Mouse (Mus musculus) heart, postnatal 36 days (tissue): Measurements from ENCODE around the gene Clasp1. TPM values are rescaled to one million over a fixed set of nuclear protein-coding genes. Genes with fewer than 3 reads are reported as not detected.

Experiments
- DNase-seq, 2 experiments: peaks; one replicate each; pipeline ENCODE4 v3.0.0; 2021 to 2022
- intact Hi-C: fragments of 180-260 bp; cut with DNase I; formaldehyde crosslinking; loops from one replicate; pipeline ENCODE4 v1.15.1; 2025
- total RNA-seq, 2 experiments: library from RNA; stranded (reverse); gene quantifications; 2 replicates each; pipeline ENCODE4 v1.2.3; 2021

The Clasp1 gene
- total RNA-seq = 100 to 1,000 TPM; 268 to 335 TPM

DNA sequence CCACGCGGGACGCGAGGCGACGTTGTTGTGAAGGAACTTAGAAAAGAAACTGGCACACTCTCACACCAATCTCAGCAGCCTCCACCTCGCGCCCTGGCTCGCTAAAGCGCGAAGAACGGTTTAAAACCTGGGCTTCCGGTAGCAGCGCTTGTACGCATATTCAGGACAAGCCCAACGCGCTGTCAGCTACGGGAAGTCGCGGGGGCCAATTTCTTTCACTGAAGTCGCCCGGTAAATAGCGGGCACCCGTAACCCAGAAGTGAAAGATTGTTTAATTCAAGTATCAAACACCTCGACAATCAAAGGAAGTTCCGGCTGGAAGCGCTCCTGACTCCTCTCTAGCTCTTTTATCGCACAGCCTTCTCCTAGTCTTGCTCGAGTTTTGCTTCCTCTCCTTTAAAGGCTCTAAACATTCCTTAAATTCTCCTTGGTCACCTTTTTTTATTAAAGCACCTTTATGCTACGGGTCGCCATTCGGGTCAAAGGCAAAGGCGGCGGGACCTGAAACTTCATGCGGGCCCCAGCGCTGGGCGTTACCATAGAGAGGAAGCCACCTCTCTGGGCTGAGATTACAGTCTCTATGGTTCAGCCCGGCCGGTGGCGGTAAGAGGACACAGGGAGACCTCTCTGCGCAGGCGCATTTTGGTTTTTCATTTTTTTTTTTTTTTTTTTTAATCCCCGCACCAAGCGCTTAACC, at the start of gene Clasp1:
Gene Clasp1 (plus strand): TSS at position 302 of the 697 bp plus-strand sequence.
- peak; percentile 93 to 95 for DNase-seq
- intact Hi-C loops = loop anchor here (1.0 to 2.0 kb wide), 2 partner anchors 66 to 70 kb away; no protein-coding TSS in a partner anchor

DNA sequence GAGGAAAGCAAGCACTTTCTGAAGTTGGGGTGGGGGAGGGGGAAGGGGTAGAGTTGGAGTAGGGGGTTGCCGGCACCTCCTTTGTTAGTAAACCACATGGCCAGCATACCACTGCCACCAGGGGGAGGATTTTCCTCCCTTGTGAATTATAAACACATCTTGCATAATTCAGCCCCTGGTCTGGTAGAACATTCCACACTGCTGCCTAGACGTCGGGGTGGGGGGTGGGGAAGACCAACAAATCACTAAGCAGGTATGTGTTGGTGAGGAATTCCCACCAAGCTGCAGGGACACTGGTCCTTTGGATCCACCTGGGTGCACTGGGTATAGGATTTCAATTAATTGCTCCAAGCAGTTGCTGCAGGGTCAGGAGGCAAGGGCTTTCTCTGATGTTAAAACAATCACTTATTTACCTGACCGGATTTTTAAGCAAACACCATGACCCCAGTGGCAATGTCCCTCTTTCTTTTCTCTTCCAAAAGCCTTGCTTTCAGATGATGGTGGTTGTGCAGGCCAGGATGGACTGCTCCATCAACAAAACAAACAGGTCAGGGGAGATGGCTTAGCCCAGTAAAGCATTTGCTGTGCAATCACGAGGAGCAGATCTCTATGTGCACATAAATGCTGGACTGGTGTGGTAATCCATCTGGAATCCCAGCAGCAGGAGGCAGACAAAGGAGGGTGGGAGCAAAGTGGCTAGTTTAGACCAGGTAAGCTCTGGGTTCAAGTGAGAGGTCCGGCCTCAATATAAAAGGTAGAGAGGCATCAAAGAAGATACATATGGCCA, 45.0 kb upstream of the Clasp1 start:
- intact Hi-C loops = no loop called here
- DNase-seq = no peak

DNA sequence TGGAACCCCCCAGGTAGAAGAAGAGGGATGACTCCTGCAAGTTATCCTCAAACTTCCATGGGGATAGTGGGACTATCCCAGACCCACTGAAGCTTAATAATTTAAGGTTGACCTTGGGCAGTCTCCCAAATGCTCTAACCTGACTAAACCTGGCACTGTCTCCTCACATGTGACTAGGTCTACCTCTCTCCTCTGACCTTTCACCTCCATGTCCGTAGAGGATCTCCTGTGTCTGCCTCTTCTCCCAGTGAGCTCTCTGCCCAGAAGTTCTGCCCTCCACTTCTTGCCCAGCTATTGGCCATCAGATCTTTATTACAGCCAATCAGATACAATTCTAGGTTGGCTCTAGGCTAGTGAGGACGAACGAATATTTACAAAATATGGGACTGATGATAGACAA, 38.9 kb upstream of the Clasp1 start:
- intact Hi-C loops = no loop called here
- no peak for DNase-seq

DNA sequence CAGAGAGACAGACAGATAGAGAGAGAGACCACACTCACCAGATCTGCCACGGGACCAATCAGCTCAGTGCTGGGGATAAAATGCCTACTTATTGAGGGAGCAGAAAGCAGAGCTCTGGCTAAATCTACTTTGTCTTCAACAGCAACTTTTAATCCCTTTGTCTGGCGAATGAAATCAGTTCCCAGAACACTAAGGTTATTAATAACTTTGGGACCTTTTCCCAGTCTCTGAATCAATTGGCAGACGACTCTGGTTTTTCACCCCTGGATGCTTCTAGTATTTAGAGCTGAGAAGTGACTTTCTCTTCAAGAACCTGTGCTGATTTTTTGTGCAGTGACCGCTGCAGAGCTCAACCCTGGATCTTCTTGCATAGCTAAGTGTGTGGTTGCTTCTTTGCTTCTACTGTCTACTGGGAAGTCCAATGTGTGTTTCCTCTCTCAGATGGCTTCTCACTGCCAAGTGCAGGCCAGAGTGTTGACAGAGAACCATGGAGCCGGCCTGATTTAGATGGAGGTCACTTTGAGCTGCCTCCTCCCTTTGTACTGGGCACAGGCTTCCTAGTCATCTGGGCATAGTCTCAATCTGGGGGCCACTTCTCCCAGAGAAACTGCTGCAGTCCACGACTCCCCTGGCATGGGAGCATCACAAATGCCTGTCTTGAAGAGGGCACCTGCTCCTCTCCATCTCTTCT, 29.6 kb upstream of the Clasp1 start:
- intact Hi-C loops = no loop called here
- DNase-seq = peak; percentile 15 to 44

DNA sequence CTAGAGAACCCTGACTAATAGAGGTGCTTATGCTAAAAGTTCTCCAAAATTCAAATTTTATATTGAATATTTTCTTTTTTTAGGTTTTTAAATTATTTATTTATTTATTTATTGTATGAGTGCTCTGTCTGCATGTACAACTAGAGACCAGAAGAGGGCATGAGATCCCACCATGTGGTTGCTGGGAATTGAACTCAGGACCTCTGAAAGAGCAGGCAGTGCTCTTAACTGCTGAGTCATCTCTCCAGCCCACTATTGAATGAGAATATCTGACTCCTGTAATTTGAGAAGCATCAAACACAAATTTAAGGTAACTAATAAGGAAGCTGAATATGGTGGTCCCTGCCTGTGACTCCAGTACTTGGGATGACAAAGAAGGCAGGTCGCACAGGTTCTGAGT, 20.9 kb upstream of the Clasp1 start:
- no peak for DNase-seq
- intact Hi-C loops = loop anchor here (1.0 to 10.0 kb wide), 2 partner anchors 107 to 130 kb away; no protein-coding TSS in a partner anchor

DNA sequence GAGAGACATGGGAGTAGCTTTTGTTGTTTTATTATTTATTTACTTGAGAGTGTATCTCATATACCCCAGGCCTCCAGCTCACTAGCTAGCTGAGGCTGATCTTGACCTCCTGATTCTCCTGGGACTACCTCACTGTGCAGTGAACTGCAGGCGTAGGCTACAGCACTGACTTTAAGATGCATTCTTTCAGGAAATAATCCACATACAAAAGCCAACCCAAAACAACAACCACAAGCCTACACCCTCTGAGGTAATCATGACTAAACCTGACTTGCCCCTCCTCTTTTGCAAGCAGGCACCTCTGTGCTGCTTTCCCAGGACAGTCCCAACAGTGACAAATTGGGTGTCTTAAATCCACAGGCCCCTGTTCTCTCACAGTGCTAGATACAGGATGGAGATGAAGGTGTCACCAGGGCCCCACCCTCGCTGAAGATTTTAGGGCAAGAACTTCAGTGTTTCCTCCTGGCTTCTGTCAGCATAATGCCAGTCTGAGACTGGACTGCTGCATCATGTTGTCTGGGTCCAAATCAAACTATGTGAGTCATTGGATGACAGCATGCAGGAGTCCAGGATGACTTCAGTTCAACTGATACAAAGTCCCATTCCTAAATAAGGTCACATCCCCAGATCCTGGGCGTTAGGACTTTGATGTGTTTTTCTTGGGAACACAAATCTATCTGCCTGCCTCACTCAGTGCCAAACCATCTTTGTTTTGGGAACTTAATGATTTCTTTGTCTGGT, 20.0 kb upstream of the Clasp1 start:
- no peak for DNase-seq
- intact Hi-C loops = loop anchor here (10.0 kb wide), 1 partner anchor 106 kb away; no protein-coding TSS in a partner anchor

DNA sequence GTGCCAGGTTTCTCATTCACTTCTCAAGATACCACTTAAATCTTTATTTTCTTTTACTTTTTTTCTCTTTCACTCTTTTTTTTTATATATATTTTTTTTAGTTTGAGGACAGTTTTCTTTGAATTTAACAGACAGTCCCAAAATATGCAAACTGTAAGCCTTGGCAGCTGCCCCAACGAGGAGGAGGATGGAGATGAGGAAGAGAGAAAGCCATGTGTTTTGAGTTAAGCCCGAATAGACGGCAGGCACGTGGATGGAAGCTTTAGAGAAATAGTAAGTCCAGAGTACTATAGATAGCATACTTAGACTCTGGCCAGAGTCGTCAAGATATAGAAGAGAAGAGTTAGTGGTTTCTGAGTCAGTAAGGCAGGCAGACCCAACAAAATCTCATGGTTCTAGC, 11.1 kb upstream of the Clasp1 start:
- intact Hi-C loops = no loop called here
- no peak for DNase-seq

DNA sequence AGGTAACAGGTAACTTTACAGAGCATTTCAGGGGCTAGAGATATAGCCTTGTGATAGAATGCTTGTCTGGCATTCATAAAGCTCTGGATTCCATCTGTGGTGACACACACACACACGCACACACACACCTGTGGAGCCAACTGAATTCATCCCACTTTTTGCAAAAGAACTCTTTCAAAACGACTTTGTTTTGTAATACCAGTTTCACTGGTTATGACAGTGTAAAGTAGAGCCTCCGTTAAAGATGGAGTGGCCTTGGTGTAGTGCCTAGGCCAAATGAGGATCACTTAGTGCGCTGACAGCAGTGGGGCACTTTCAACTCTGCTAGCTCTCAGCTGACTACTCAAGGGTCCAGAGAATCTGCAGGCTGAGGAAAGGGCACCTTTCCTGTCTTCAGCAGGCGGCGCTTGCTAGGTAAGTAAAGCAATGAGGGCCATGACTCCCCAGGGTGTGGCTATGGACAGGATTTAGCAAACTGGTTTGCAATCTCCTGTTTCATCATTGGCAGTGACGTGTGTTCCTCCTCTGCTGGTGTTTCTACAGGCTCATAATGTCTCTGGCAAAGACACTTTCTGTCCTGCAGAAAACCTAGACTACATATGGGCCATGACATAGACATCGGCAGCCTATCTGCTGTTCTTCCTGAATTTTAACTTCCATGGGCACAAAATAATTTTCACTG, 8.6 kb upstream of the Clasp1 start:
- DNase-seq = no peak
- intact Hi-C loops = no loop called here

DNA sequence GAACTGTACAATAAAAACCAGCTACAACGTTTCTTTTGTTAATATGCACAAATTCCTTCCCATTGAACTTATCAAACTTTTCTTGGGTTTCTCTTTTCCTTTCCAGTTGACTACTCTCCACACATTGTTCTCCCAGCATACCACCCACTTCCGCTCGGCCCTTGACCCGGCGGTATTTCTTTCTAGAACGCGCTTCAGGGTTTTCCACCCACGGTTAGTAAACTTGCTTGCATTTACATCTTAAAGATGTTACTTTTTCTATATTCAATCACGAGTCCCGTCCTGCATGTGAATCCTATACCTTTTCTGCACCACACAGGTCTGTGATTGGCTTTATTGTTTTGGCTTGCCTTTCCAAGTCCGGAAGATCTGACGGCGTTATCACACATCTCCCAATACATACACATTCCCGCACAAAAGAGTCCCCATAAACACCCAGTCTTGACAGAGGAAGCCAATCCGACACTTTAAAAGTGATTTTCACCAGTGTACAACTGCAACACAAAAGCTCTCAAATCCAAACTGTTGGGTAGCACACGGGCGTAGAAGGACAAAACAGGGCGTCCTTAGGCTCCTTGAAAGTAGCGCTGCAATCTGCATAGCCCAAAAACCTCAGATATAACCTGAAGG, 616 bp upstream of the Clasp1 start:
- intact Hi-C loops = loop anchor here (2.0 kb wide), 1 partner anchor 65 kb away; no protein-coding TSS in a partner anchor
- peak; percentile 71 to 77 for DNase-seq

DNA sequence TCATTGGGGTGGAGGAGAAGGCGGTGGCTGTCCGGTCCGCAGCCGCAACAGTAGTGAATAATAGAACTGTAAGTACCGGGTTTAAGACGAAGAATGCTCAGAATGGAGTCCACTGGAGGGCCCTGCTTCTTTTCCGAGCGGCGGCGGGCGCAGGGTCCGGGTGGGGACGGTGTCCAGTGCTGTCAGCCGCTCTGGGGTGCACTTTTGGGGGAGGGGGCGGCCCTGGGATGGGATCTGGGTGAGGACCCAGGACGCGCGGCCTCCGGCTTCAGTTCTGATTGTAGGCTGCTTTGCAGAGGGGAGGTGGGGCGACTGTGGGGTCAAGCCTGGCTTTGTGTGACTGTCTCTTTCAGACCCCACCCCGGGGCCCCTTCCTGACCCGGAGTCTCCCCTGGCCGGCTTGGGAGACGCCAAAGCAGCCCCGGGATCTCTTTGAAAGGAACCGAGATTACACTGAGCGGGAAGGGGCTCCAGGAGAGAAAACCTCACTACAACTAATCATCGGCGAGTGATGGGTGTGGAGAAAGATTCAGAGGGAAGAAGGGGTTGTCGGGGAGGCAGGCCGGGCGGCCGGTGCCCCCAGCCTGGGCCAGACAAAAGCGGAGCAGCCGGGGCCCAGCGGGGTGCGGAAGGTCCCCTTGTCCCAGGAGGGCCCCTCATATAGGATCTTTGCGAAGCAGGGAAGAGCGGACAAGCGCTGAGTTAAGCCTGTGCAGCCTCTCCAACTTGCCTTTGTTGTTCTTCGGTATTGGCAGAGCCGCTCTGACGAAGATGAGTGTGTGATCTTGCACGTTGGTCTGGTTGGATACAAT, 802 bp downstream of the Clasp1 start:
- intact Hi-C loops = loop anchor here (1.0 to 5.0 kb wide), 3 partner anchors 38 to 70 kb away; no protein-coding TSS in a partner anchor
- DNase-seq = peak in 1 of 2 experiments; percentile 57

DNA sequence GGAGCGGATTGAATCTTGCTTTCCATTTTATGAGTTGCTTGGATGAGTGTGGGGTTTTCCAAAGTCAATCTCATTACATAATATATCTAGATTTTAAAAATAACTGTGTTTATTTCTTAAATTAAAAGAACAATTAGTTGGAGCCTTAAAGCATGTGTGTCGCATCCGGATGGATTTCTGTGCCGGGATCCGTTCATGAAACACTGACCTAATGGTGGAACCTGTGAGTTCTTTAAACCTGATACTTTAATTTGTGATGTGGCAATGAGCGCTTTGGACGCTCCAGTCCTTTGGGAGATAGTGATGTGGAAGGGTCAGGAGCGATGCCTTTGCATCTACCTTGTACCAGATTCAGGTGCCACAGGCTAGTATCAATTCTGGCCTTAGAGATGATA, 1.4 kb downstream of the Clasp1 start:
- intact Hi-C loops = loop anchor here (5.0 kb wide), 1 partner anchor 37 kb away; no protein-coding TSS in a partner anchor
- no peak for DNase-seq

DNA sequence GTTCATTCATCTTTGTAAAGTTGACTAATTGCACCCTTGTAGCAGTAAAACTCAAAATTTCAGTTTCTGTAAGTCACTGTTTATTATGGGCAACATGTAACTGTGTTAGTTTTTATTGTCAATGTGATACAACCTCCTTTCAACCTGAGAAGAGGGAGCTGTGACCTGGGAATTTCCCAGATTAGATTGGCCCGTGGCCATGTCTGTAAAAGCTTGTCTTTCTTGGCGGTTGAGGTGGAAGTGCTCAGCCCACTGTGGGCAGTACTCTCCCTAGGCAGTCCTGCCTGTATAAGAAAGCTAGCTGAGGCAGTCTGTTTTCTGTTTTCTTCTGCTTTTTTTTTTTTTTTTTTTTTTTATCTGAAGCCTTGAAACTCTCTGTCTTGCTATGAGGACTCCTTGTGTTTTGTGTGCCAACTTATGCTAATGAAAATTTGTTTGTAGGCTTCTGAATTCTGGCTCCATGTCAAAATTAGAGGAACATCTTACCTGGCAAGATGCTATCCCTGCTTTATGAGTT, 2.1 kb downstream of the Clasp1 start:
- intact Hi-C loops = loop anchor here (5.0 kb wide), 1 partner anchor 36 kb away; no protein-coding TSS in a partner anchor
- DNase-seq = no peak

DNA sequence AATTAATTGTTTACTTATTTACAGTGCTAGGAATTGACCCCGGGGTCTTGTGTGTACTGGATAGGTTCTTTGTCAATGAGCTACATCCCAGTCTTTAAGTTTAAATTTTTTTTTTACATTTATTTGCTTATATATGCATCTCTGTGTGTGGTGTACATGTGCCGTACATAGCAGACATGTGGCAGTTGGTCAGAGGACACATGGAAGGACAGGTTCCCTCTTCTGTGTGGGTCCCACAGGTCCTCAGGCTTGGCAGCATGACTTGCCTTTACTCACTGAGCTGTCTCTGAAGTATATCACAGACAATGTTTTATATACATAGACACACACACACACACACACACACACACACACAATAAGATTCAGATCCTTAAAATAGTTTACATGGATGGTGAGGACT, 3.4 kb downstream of the Clasp1 start:
- intact Hi-C loops = loop anchor here (5.0 kb wide), 1 partner anchor 35 kb away; no protein-coding TSS in a partner anchor
- no peak for DNase-seq

DNA sequence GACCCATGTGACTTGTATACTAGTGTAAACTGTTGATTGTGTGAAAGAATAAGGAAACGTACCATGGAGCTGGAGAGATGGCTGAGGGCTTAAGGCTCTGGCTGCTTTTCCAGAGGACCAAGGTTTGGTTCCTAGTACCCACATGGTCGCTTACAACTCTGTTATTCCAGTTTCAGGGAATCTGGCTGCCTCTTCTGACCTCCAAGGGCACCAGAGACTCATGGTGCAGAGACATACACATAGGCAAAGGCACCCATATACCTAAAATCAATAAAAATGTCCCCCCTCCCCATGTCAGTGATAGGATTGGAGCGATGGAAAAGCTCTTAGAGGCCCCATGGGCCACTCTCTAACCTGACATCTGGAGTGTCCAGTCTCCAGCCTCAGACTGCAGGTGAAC, 5.1 kb downstream of the Clasp1 start:
- intact Hi-C loops = loop anchor here (5.0 kb wide), 1 partner anchor 33 kb away; no protein-coding TSS in a partner anchor
- DNase-seq = no peak

DNA sequence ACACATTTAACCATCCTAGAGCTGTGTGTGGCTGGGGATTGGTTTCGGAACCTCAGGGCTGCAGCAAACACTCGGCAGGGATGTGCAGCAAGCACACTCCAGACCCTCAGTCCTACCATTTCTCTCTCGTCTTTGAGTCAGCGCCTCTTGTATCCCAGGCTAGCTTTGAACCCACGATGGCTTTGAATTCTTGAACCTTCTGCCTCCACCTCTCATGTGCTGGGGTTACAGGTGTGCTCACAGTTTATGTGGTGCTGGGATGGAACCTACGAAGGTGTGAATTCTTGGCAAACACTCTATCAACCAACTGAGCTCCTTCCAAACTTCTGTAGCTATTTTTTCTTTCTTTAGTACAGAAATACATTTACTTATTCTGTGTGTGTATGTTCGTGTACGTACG, 9.0 kb downstream of the Clasp1 start:
- intact Hi-C loops = no loop called here
- no peak for DNase-seq

DNA sequence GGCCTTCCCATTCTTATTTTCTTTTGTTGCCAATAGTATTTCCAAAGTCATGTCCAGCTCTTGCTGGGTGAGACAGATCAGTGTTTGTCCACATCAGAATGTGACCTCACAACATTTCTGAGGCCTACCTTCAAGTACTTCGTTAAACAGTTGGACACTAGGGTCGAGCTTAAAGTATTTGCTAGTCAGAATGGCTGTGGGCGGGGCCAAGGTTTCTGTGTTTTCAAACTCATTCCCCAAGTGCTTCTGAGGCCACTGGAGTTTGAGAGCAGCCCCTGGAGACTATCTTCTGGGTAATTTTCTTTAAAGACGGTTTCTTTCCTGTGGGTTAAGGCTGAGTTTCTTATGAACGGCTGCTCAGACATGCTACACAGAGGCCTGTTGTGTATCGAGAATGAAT, 9.7 kb downstream of the Clasp1 start:
- DNase-seq = no peak
- intact Hi-C loops = no loop called here

DNA sequence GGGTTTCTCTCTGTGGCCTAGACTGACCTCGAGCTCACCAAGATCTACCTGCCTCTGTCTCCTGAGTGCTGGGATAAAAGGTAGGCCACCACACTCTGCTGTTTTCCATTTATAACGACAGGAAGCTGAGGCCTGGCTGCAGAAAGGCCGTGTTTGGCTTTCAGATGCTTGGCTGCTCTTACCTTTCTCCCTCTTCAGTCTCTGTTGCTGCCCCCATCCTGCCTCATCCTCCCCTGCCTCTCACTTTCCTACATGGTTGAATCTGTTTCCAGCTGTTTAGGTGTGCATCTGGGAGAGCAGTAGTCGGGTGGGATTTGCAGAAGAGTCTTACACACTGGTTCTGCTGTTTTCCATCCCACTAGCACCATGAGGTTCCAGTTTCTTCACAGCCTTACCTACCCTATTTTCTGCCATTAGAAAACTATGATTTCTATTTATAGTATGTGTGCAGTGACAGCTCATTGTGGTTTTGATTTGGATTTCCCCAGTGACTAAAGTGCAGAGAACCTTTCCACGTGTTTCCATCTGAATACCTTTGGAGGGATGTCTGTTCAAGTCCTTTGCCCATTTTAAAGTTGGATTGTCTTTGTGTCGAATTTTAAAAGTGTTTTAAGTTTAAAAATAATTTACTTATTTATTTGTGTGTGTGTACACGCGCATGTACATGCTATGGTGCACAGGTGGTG, 10.9 kb downstream of the Clasp1 start:
- DNase-seq = no peak
- intact Hi-C loops = no loop called here

DNA sequence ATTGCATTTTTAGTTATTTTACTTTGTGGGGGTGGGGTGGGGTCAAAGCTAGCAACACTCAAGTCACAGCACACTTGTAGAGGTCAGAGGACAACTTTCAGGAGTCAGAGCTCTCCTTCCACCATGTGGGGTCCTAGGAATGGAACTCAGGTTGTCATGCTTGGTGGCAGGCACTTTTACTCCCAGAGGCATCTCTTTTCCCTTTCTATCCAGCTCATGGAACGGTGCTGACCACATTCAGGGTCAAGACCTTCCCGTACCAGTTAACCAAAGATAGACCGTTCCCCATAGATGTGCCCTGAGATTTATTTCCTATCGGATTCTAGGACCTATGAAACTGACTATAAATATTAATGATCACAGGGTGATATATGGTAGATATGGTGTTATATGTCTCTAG, 13.1 kb downstream of the Clasp1 start:
- intact Hi-C loops = no loop called here
- DNase-seq = no peak
